8 mouse cellular contexts compared by ENCODE assay signal in the genomic region with DNA sequence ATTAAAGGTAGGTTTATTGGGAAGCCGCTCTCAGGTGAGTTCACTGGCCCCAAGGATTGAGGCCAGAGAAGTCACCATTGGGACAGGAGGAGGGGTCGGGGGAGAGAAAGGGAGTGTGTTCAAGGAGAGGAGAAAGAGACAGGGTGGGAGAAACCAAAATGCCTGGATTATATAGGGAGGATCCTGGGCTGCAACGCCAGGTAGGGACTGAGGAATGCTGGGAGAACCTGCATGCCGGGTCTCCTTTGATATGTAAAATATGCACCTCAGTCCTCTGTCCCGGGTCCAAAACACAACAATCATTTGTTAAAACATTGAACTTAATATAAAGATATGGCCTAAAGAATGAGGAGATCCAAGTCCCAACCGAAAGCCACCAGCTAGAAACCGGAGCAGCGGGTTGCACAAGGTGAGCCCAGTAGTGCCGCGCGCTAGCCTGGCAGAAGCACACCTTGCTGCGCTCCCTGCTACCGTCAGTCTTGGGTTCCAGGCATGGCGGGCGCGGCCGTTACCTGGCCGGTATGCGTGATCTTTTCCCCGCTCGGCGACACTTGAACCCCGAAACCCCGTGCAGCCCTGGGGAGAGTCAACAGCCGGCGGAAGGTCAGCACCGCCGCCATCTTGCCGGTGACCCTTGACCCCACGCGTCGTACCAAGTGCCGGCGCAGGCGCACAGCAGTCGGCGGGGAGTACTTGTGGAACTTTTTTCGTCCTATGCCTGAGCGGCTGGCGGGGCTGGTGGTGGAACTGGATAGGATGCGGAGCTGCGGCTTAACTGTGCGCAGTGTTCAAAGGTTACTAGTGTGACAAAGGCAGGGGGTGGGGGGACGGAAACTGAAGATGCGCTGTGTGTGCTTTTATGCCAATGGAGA. TPM values are rescaled to one million over a fixed set of nuclear protein-coding genes. Genes with fewer than 3 reads are reported as not detected.
DNase-seq lines count a peak whose midpoint lies in the region; ATAC-seq lines count a peak whose summit lies in the region.

Mrpl36 (plus strand) TSS at position 687 of the 872 bp plus-strand sequence.
Ndufs6 (minus strand) TSS at position 716 of the 872 bp plus-strand sequence.

- WGBS in hindbrain, embryonic 12.5 days: 2% methylated on average over 45 of the region's 45 CpGs

- peak within 1 kb of the TSS; percentile 75 for H3K9ac ChIP-seq in hindbrain, embryonic 12.5 days

- peak within 1 kb of the TSS; percentile 30; the same call in 1 of the 2 replicates for H3K27ac ChIP-seq in hindbrain, embryonic 12.5 days

- peaks cover 21% of the 10 kb centered on the region for H3K4me1 ChIP-seq in hindbrain, embryonic 12.5 days

- peak; percentile 72 for ATAC-seq in hindbrain, embryonic 12.5 days (ENCODE audit: low FRiP score)

- H3K9me3 ChIP-seq in hindbrain, embryonic 12.5 days (replicated peaks): no peaks in the 10 kb centered on the region

- no peaks in the 10 kb centered on the region for H3K27me3 ChIP-seq in hindbrain, embryonic 12.5 days

- peak within 1 kb of the TSS; percentile 70 for H3K4me2 ChIP-seq in hindbrain, embryonic 12.5 days (replicated peaks)

- H3K36me3 ChIP-seq in hindbrain, embryonic 12.5 days: peaks cover 25% of the 10 kb centered on the region

- peak; percentile 91 for DNase-seq in Muller cell, postnatal 12 days (ENCODE audit: inconsistent ontology term)
- peak; percentile 94 for DNase-seq in cerebellum, adult 9-11 months
- DNase-seq in frontal cortex, postnatal 10 days (ENCODE audit: low spot score in 2 of 2): peak; percentile 90 to 91
- peak; percentile 90 to 91 for DNase-seq in layer of hippocampus, postnatal 25 days (ENCODE audit: extremely low spot score in 1 of 2, low spot score in 1 of 2)
- peak; percentile 94 for DNase-seq in lung, postnatal 25 days (ENCODE audit: low spot score)
- peak; percentile 94 for DNase-seq in retina, embryonic 14.5 days (ENCODE audit: low spot score)
- DNase-seq in thymus, postnatal 4 days: peak; percentile 95

- H3K4me3 ChIP-seq in hindbrain, embryonic 12.5 days: peak within 1 kb of the TSS; percentile 71

RNA-seq across cellular contexts. Expression of gene Mrpl36, which starts in this region (rescaled TPM):
- 91.8 and 101 TPM in 2 replicates for polyA plus RNA-seq in hindbrain, embryonic 12.5 days (2016; fragmentation: Nextera tagmentation; extraction: Ambion mirVana)
- 10 to 100 TPM; 37.7 to 40.9 TPM for total RNA-seq in layer of hippocampus, postnatal 25 days (2021)

RNA-seq across cellular contexts. Expression of gene Ndufs6, which starts in this region (rescaled TPM):
- 263 and 312 TPM in 2 replicates for polyA plus RNA-seq in hindbrain, embryonic 12.5 days (2016; fragmentation: Nextera tagmentation; extraction: Ambion mirVana)
- total RNA-seq in layer of hippocampus, postnatal 25 days (2021): 100 to 1,000 TPM; 167 to 186 TPM

Comparison
In these comparisons a context has a peak if more than half of its experiments do, and no peak if none do; other contexts are left out.
1. Peak in every context shown above with its lines: DNase-seq, ATAC-seq, H3K4me3 ChIP-seq and H3K27ac ChIP-seq.